Mouse (Mus musculus) bone marrow macrophage, adult 2 months (primary cell): ENCODE data around the gene Gse1.

Source experiments
- CTCF ChIP-seq: IDR thresholded peaks from 2 replicates; pipeline ENCODE4 v1.5.1; 2012; ENCODE audit warnings: low read depth, mild to moderate bottlenecking, low read length, moderate library complexity
- POLR2A ChIP-seq: IDR thresholded peaks from 2 replicates; pipeline ENCODE4 v1.6.1; 2012; ENCODE audit warnings: mild to moderate bottlenecking, low read depth, low read length, borderline replicate concordance

GRCm38 (mm10) chr8:120441637-120442036 lies 213.4 kb downstream of the Gse1 start:
- no peak for TF ChIP-seq POLR2A
- TF ChIP-seq CTCF, result no peak
